Mouse (Mus musculus): ENCODE data around the gene Dscaml1. TPM values are rescaled to one million over a fixed set of nuclear protein-coding genes. Genes with fewer than 3 reads are reported as not detected.
A peak's percentile ranks its signal among the peaks of the same experiment; 100 is the strongest.

Gene Dscaml1
- polyA plus RNA-seq, 1 experiment from 2014 or later: 7.0 TPM

DNA sequence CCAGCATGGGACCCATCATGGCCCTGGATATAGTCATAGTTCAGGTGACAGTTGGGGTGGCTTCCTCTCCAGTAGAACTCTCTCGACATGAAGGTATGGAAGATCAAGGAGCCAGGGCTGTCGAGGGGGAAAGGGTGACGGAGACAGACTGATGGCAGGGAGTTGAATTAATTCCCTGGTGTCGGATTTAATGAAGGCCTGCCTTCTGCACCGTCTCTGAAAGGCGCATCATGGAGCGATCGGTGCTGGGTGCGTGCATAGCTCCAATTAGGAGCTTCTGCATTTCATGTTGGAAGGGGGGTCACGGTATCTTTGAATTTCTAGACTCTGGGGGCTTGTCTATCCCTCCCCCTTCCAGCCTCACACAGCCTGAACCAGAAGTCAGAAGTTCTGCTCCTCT, 41.8 kb downstream of the Dscaml1 start:
- Histone ChIP-seq H3K36me3 (replicated peaks) (no peaks in the 10 kb centered on the region), H3K4me2 (no peak overlapping the region), H3K4me3 (replicated peaks) (no peak overlapping the region), H3K4me1 (peaks cover 26% of the 10 kb centered on the region), H3K9ac (no peak overlapping the region), H3K27me3 (no peaks in the 10 kb centered on the region), H3K27ac (0 out of 2 replicates have a peak overlapping the region, but pooled peaks have one; percentile 8), H3K9me3 (no peaks in the 10 kb centered on the region)
- 75% methylated on average over 10 of the region's 10 CpGs for WGBS
- no peak for ATAC-seq (ENCODE audit: low FRiP score)

DNA sequence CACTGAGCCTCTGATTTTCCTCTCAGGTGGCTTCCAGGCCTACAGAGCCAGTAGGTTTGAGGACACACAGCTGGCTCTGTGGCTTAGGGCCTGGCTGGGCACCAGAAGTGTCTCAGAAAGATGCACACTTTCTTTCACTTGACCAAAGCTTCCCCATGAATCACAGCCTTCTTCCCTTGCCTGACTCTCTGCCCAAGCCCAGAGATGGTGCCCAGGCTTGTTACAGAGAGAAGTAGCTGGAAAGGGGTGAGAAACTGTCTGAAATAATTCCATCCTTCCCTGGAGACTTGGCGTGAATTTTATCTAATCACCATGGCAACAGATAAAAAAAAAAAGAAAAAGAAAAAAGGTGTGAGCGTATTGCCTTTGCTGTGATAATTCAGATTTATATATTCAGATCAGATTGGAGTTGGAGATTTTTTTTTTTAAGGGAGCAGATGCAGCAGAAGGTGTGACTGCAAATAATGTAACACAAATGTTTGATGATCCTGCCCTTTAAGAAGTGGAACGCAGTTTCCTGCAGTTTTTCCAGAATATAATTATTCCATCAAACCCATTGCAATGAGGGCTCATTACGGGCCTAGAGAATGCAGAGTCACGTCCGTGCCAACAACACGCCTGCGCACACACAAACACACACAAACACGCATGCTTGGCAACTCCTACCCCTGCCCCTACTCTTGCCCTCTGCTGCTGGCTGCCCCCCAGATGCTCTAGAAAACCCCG, 44.5 kb downstream of the Dscaml1 start:
- H3K4me3 ChIP-seq (replicated peaks): no peak overlapping the region
- H3K4me2 ChIP-seq: no peak overlapping the region
- no peaks in the 10 kb centered on the region for H3K9me3 ChIP-seq
- peaks cover 26% of the 10 kb centered on the region for H3K4me1 ChIP-seq
- H3K9ac ChIP-seq: no peak overlapping the region
- WGBS: 71% methylated on average over 10 of the region's 10 CpGs
- peak; percentile 57; the same call in 1 of the 2 replicates for ATAC-seq (ENCODE audit: low FRiP score)
- peak overlapping the region; percentile 86 for H3K27ac ChIP-seq
- no peaks in the 10 kb centered on the region for H3K36me3 ChIP-seq (replicated peaks)
- H3K27me3 ChIP-seq: no peaks in the 10 kb centered on the region

DNA sequence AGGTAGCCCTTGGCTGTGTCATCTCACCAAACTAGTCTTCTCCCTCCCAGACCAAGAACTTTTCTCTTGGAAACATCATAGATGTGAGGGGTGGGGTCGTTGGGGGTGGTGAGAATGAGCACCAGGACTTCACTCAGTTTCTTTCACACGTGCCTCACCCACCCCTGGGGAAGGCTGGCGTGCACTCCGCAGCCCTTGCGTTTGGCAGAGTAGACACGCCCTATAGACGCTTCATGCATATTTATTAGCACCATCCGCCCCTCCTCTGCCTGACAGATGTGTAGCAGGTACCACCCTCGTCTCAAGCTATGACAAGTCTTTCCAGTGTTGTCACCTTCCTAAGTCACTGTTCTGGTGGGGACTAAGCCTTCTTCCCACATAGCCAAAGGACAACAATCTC, 45.3 kb downstream of the Dscaml1 start:
- Histone ChIP-seq H3K27ac (peak overlapping the region; percentile 80), H3K4me2 (0 out of 2 replicates have a peak overlapping the region, but pooled peaks have one; percentile 1), H3K36me3 (replicated peaks) (no peaks in the 10 kb centered on the region), H3K27me3 (no peaks in the 10 kb centered on the region), H3K4me1 (peaks cover 26% of the 10 kb centered on the region), H3K9me3 (no peaks in the 10 kb centered on the region), H3K4me3 (replicated peaks) (no peak overlapping the region), H3K9ac (no peak overlapping the region)
- 18% methylated on average over 9 of the region's 9 CpGs for WGBS
- no peak; the same call in 1 of the 2 replicates for ATAC-seq (ENCODE audit: low FRiP score)

DNA sequence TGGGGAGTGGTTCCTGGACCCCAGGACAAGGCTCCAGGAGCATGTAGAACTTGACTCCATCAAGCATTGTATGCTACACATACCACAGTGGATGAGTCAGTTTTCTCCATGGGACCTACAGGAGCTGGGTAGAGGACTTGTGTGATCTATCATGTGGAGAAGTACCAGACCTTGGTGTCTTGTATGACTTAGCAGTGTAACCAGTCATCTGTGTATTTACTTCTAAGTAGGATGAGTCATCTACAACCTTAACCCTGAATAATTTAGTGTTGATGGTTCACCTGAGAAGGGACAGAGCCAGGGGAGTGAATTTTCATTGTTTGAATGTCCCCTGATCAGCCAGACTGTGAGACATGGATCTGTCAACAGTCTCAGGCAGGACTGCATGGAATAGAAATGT, 48.4 kb downstream of the Dscaml1 start:
- Histone ChIP-seq H3K27ac (no peak overlapping the region), H3K4me1 (peaks cover 24% of the 10 kb centered on the region), H3K9me3 (no peaks in the 10 kb centered on the region), H3K4me2 (no peak overlapping the region), H3K9ac (no peak overlapping the region), H3K36me3 (replicated peaks) (no peaks in the 10 kb centered on the region), H3K27me3 (no peaks in the 10 kb centered on the region), H3K4me3 (replicated peaks) (no peak overlapping the region)
- no peak for ATAC-seq (ENCODE audit: low FRiP score)

DNA sequence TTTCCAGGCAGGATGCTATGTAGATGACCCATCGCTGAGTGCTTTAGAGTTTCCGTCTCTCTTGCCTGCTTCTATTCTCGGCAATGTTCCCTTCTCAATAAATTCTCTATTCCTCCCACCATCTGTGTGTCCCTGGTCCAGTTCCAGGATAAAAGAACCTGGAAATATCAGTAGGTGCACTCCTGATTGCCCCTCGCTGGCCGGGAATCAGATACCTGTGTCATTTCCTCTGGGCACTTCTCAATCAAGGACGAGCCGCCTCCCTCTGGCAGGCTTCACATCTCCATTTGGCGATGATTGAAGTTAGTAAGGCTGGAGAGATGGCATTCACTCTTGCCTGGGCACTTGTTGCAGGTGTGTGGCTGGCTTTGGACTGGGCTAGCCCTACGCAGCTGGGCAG, 54.5 kb downstream of the Dscaml1 start:
- H3K9me3 ChIP-seq: no peaks in the 10 kb centered on the region
- H3K27ac ChIP-seq: no peak overlapping the region
- 93% methylated on average over 9 of the region's 9 CpGs for WGBS
- no peak overlapping the region for H3K4me2 ChIP-seq
- H3K9ac ChIP-seq: no peak overlapping the region
- ATAC-seq (ENCODE audit: low FRiP score): no peak
- no peaks in the 10 kb centered on the region for H3K4me1 ChIP-seq
- H3K36me3 ChIP-seq (replicated peaks): no peaks in the 10 kb centered on the region
- no peak overlapping the region for H3K4me3 ChIP-seq (replicated peaks)
- H3K27me3 ChIP-seq: no peaks in the 10 kb centered on the region

DNA sequence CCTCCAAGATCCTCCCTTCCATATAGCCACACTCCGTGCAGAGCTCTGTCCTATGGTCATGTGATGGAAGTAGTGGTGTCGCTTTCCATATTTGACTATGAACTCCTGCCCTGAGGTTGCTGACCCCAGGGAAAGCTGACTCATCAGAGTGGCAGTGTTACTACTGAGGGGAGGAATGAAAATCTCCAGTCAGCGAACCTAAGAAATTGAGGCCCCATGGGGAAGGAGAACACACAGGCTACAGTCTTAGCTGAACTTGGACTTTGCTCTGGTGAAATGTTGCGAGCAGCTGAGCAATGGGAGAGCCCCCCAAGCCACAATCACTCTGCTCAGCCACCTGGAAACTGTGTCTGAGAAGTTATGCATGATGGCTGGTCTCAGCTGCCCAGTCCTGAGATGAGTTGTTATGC, 60.2 kb downstream of the Dscaml1 start:
- ATAC-seq (ENCODE audit: low FRiP score): no peak
- 87% methylated on average over 4 of the region's 4 CpGs for WGBS

DNA sequence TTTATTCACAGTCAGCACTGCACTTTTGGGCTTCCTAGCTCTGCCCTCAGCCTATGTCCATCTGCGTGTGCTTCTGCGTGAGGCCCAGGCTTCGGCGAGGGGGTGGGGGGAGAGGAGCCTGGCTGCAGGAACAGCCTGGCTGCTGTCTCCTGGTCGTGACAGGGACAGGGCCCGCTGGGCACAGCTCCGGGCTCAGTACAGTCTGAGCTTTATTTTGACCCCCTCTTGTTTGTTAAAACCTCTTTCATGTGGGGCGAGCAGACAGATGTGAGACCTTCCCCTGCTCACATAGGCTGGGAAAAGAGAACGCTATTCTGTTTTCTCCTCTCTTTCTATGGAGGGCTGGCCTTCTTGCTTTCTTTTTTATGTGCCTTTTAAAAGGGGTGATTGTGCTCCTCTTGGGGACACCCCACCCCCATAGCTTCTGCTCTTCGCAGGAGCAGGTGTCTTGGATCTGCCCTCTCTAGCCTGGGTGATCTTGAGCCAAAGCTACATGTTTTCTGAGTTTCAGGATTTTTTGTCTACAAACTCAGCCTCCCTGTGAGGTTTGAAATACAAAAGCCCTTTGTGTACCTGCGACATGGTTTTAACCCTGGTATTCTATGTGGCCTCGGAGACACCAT, 60.9 kb downstream of the Dscaml1 start:
- no peak overlapping the region for H3K4me2 ChIP-seq
- no peaks in the 10 kb centered on the region for H3K9me3 ChIP-seq
- no peak overlapping the region for H3K4me3 ChIP-seq (replicated peaks)
- H3K27me3 ChIP-seq: no peaks in the 10 kb centered on the region
- H3K4me1 ChIP-seq: peaks cover 8% of the 10 kb centered on the region; the same call in 1 of the 2 replicates
- no peaks in the 10 kb centered on the region for H3K36me3 ChIP-seq (replicated peaks)
- H3K27ac ChIP-seq: no peak overlapping the region
- no peak overlapping the region; the same call in 1 of the 2 replicates for H3K9ac ChIP-seq
- WGBS: 72% methylated on average over 12 of the region's 12 CpGs
- no peak for ATAC-seq (ENCODE audit: low FRiP score)

More for the DNA sequence above, 60.2 kb downstream of the Dscaml1 start:
- no peaks in the 10 kb centered on the region for H3K36me3 ChIP-seq (replicated peaks)
- no peak overlapping the region for H3K4me3 ChIP-seq (replicated peaks)
- H3K9me3 ChIP-seq: no peaks in the 10 kb centered on the region
- H3K4me2 ChIP-seq: no peak overlapping the region
- H3K4me1 ChIP-seq: peaks cover 8% of the 10 kb centered on the region; the same call in 1 of the 2 replicates
- H3K27me3 ChIP-seq: no peaks in the 10 kb centered on the region
- H3K9ac ChIP-seq: no peak overlapping the region; the same call in 1 of the 2 replicates
- H3K27ac ChIP-seq: no peak overlapping the region

DNA sequence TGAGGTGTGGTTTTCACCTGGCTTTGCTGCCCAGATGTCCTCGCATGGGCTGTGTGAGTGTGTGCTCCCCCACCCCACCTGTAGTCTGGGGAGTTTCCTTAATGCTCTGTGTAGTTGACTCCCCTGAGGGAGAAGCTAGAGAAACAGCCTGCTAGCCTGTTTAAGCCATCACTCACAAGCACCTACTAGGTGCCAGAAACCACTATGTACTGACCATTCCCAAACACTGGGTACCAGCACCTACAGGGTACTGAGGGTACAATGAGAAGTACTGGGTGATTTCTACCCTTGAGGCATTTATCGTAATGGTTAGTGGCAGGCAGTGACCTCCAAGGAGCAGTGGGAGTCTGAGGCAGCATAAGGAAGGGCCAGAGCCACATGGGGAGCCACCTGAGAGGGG, 64.5 kb downstream of the Dscaml1 start:
- Histone ChIP-seq H3K9ac (no peak overlapping the region), H3K27me3 (no peaks in the 10 kb centered on the region), H3K27ac (no peak overlapping the region), H3K4me2 (no peak overlapping the region), H3K4me1 (peaks cover 8% of the 10 kb centered on the region; the same call in 1 of the 2 replicates), H3K9me3 (no peaks in the 10 kb centered on the region), H3K4me3 (replicated peaks) (no peak overlapping the region), H3K36me3 (replicated peaks) (no peaks in the 10 kb centered on the region)
- ATAC-seq (ENCODE audit: low FRiP score): no peak
- WGBS: 92% methylated on average over 2 of the region's 2 CpGs

DNA sequence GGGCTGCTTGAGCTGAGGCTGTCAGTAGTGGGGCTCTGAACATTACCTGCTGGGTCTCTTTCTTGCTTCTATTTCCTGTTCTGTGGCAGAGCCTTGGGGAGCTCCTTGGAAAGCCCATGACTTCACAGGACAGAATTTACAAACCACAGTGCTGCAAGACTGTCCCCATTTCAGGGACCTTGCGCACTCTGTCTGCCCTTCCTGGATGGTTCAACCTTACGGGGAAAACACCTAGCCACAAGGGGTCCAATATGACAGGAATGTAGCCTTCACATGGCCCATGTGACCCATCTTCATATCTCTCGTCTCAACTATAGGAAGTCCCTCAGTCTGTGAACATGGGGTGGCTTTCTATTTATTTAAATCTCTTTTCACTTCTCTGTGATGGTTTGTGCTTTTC, 68.5 kb downstream of the Dscaml1 start:
- Histone ChIP-seq H3K36me3 (replicated peaks) (no peaks in the 10 kb centered on the region), H3K27me3 (no peaks in the 10 kb centered on the region; the same call in 1 of the 2 replicates)
- no peak for ATAC-seq (ENCODE audit: low FRiP score)

DNA sequence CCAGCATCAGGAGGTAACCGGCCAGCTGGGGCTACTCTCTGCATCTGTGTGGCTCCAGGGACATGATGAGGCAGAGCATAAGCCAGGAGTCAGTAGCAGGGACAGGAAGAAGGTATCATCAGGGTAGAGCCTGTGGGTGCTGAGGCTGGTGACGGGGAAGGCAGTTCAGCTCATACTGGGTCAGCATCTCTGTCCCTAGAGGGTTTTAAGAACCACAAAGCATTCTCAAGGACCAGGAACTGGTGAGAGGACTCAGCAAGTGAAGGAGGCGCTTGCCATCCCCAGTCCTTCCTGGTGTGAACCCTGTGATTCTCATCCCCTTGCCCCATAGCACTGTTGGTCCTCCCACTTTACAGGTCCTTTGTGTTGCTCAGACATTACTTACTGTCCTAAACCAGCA, 69.9 kb downstream of the Dscaml1 start:
- 97% methylated on average over 3 of the region's 3 CpGs for WGBS
- Histone ChIP-seq H3K4me1 (peaks cover 13% of the 10 kb centered on the region), H3K9ac (no peak overlapping the region), H3K9me3 (no peaks in the 10 kb centered on the region), H3K27me3 (no peaks in the 10 kb centered on the region; the same call in 1 of the 2 replicates), H3K4me2 (no peak overlapping the region), H3K36me3 (replicated peaks) (no peaks in the 10 kb centered on the region), H3K4me3 (replicated peaks) (no peak overlapping the region), H3K27ac (no peak overlapping the region)
- ATAC-seq (ENCODE audit: low FRiP score): no peak

More for the DNA sequence above, 68.5 kb downstream of the Dscaml1 start:
- Histone ChIP-seq H3K9ac (no peak overlapping the region), H3K27ac (no peak overlapping the region), H3K9me3 (no peaks in the 10 kb centered on the region), H3K4me2 (no peak overlapping the region), H3K4me3 (replicated peaks) (no peak overlapping the region), H3K4me1 (peaks cover 7% of the 10 kb centered on the region)
- WGBS: 91% methylated on average over 3 of the region's 3 CpGs

DNA sequence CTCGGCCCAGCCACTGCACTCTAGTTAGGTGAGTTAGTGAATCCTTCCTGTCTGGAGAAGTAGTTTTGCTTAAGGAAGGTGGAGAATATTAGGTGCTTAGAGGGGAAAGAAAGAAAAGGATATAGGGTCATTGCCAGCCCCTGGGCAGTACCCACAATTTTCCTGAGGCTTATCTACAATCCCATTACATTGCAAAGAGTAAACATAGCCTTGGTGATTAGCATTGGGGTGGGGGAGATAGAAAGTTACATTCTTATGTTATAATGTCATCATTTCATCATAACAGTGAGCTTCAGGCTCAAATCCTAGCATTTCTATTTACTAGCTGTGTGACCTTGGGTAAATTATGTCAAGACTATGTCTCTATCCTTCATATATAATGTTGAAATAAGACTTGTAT, 70.5 kb downstream of the Dscaml1 start:
- H3K9me3 ChIP-seq: no peaks in the 10 kb centered on the region
- H3K27ac ChIP-seq: no peak overlapping the region
- WGBS: 79% methylated on average over 1 of the region's 1 CpGs
- no peak overlapping the region for H3K4me2 ChIP-seq
- ATAC-seq (ENCODE audit: low FRiP score): no peak
- peaks cover 19% of the 10 kb centered on the region for H3K4me1 ChIP-seq
- no peaks in the 10 kb centered on the region; the same call in 1 of the 2 replicates for H3K27me3 ChIP-seq
- no peak overlapping the region for H3K4me3 ChIP-seq (replicated peaks)
- H3K36me3 ChIP-seq (replicated peaks): no peaks in the 10 kb centered on the region
- no peak overlapping the region for H3K9ac ChIP-seq

DNA sequence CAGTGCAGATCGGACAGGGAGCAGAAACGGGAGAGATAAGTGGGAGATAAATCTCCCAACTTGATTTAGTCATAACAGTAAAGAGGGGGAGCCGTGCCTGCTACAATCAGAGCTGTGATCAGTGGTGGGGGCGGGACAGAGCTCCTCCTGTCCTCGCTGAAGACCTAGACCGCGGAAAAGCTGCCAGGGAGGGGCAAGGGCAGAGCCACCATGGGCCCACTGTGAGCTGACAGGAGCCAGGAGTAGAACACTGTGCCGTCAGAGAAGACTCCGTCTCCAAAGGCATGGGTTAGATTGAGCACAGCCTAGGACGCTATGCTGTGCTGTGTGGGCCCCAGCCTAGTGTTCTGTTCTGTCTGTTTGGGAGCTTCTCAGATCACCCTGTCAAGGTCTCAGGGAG, 72.8 kb downstream of the Dscaml1 start:
- Histone ChIP-seq H3K4me3 (replicated peaks) (no peak overlapping the region), H3K4me1 (peaks cover 28% of the 10 kb centered on the region), H3K27ac (0 out of 2 replicates have a peak overlapping the region, but pooled peaks have one; percentile 36), H3K4me2 (no peak overlapping the region), H3K9me3 (no peaks in the 10 kb centered on the region), H3K9ac (no peak overlapping the region), H3K27me3 (no peaks in the 10 kb centered on the region; the same call in 1 of the 2 replicates), H3K36me3 (replicated peaks) (no peaks in the 10 kb centered on the region)
- ATAC-seq (ENCODE audit: low FRiP score): no peak
- 56% methylated on average over 10 of the region's 10 CpGs for WGBS
